Mouse (Mus musculus): Measurements from ENCODE around the gene Gm20721.
"Not testable (repeated sequence)": the region's sequence is repeated elsewhere in the genome, so short reads cannot be mapped to it uniquely, and the experiment has no call there.

Gm20721 gene

DNA sequence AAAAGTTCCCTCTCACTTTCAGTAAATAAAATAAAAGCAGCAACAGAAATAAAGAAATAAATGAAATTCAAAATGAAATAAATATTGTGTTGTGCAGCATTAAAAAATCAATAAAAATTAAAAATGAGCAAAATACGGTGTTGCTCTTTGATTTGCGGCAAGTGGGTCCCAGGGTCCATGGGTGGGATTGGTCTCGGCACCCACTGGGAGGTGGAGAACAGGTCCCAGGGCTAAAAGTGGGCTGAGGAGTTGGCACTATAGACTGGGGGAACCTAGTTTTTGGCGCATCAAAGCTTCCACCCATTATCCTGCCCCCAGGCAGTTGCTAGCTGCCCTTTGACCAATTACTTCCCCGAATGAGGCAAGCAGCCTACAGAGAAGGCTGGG lies at the start of gene Gm20721:
Gene Gm20721, minus strand, starts transcription at position 101 of the 387 bp plus-strand sequence.
- no peak for DNase-seq (ENCODE audit: low spot score in 2 of 2)

DNA sequence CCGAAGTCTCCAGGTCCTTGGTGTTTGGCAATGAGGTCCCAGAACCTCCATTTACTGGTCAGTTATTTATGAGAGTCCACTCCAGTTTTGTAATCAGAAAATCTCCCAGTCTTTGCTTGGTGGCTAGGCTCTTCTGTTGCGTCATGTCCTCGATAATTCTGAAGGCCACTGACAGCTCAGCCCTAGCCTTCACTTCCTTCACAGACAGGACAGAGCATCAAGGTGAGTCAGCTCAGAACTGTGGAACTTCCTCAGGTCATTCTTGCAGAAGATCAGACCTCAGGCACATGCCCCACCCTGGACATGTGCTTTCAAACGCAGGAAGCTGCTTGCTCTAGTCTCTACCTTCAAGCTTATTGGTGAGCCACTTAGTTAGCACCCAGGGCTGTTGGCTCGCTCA lies 46.9 kb upstream of the Gm20721 start:
- no peak for DNase-seq (ENCODE audit: low spot score in 2 of 2)

DNA sequence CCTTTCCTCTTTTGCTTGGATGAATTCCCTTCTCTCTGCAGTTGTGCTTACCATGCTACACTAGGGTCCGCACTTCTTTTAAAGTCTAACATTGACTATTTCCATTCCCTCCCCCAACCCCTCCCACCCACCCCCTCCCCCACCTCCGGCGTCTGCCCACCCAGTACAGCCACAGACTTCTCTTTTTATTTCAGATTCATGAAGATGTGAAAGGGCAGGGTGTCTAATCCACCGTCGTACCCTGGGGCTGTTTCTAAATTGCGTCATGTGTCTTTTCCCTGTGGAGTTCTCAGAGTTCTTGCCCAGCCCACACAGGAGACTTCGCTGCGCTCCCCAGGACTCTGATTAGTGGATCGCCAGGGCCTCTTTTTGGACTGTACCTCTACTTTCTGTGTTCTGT lies 46.0 kb upstream of the Gm20721 start:
- DNase-seq (ENCODE audit: low spot score in 2 of 2), result no peak

DNA sequence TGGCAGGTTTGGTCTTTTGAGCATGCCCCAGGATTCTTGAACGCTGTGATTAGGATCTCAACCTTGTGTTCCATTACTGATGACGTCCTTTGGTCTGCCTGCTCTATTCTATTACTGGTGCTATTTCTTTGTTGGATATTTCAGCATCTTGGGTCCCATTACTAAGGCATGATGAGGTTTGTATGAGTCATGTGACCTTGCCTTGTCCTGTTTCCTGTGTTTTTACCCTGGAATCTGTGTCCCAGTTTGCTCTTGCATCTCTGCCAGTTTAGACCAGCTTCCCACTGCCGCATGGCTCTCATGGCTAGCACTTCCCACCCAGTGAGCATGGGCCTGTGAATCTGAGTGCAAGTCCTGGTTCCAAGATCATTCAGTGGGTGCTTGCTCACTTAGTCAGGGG lies 45.4 kb upstream of the Gm20721 start:
- DNase-seq (ENCODE audit: low spot score in 2 of 2), result no peak

DNA sequence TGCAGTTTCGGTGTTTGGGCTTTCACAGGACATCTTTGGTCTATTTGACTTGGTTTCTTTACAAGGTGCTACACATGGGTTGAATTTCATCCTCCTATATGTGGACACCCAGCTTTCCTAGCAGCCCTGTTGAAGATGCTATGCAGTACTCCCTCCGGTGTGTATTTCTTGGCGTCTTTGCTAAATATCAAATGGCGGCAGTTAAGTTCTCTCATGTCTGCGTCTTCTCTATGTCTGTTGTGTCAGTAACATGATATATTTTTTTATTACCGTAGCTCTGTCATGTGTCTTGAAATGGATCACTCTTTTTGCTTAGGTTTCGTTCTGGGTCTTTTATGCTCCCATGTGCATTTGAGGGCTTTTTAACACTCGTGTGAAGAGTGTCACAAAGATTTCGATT lies 34.5 kb upstream of the Gm20721 start:
- DNase-seq (ENCODE audit: low spot score in 2 of 2), result no peak

DNA sequence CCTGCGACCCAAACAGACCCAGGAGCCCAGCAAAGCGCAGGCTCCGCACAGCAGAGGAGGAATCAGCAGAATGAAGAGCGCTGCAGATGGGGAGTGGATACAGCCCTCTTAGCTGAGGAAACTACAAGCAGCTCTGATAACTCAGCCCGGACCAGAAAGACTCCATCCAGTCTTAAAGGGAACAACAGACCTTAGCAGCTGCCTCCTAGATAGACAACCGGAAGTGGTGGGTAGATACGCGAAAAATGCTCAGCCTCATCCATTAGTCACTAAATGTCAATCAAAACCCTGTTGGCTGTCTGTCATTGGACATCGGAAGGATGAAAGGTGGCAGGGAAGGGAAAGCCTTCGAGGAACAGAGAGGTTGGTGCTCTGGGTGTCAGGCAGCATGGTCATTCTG lies 20.1 kb upstream of the Gm20721 start:
- DNase-seq (ENCODE audit: low spot score in 2 of 2), result no peak

DNA sequence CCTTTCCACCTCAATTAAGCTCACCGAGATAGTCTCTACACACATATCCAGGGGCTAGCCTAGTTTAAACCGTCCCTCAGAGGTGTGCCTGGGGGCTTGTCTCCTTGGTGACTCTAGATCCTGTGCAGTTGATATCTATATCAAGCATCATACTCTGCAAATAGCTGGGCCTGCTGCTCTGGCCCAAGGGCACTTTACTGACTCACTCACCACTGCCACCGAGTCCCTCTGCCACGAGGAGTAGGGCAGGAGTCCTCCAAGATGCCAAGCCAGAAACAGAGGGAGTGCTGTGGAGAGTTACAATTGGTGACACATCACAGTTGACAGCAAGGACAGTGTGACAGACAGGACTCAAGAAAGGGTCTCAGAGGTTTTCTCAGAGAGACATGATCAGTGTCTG lies 13.1 kb upstream of the Gm20721 start:
- no peak for DNase-seq (ENCODE audit: low spot score in 2 of 2)

DNA sequence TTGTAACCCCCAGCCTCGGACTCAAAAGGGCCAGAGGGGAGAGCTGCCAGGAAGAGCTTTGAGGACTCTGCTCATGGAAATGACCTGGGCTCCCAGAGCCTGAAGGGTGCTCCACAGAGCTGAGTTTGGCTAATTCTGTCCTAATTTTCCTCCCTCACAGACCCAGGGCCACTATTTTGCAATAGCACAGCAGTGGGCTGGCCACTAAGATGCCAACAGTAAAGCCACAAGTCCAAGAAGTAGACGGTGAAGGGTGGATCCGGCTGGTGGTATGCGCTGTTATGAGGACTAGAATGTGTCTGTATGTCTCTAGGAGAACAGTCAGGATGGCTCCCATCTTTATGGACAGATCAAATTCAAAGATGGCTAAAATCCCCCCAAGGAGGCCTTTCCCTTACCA lies 12.0 kb upstream of the Gm20721 start:
- DNase-seq (ENCODE audit: low spot score in 2 of 2), result no peak

DNA sequence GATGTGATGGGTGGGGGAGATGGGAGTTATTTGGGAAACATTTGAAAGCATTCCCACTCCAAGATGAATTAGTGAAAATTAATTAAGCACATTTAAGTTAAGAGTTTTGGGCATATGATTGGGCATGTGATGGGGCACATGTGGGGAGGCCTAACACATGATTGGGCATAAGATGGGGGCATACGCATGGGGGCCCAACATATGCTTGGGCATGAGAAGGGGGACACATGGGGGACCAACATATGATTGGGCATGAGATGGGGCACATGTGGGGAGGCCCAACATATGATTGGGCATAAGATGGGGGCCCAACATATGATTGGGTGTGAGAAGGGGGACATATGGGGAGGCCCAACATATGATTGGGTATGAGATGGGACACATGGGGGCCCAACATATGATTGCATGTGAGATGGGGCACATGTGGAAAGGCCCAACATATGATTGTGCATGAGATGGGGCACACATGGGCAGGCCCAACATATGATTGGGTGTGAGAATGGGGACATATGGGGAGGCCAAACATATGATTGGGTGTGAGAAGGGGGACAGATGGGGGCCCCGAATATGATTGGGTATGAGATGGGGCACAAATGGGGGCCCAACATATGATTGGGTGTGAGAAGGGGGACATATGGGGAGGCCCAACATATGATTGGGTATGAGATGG lies 622 bp upstream of the Gm20721 start:
- not testable (repeated sequence) for DNase-seq (ENCODE audit: low spot score in 2 of 2)

DNA sequence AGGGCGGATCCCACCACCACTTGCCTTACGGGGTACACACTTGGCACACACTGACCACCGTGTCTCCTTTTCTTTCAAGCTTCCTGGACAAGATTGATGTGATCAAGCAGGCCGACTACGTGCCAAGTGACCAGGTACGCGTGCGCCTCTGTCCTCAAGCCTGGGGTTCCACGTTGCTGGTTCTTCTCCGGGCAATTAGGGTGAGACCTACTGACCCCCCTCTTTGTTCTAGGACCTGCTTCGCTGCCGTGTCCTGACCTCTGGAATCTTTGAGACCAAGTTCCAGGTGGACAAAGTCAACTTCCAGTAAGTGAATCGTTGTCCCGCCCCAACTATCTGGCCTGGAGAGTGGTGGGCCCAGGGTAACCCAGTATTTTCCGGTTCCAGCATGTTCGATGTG lies 1.5 kb downstream of the Gm20721 start:
- DNase-seq (ENCODE audit: low spot score in 2 of 2), result no peak

DNA sequence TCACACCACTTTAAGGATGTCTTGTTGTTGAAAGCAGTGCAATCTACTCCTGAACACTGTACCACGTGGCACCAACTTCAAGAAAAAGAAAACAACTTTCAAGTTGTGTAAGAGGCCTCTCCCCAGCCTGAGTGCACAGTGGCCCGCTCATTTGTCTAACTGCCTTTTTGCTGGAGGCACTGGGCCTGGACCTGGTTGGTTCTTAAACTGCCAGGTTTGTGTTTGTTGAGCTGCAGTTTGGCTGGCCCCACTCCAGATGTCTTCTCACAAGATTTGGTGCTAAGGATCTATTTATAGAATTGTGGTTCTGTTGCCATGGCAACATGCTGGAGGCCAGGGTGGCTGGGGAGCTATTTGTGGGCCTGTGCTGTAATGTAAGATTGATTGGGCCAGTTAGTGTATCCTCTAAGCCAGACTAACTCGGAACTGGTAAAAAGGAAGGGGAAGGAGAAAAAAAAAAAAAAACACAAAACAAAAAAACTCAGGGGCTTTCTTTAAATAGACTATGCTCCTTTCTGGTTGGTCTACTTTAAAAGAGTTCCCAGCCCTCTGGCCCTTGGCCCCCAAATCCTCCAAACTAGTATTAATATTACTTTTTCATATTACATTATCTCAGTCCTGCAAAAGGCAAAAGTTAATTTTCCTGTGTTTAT lies 2.4 kb downstream of the Gm20721 start:
- DNase-seq (ENCODE audit: low spot score in 2 of 2), result peak; percentile 78 to 85

DNA sequence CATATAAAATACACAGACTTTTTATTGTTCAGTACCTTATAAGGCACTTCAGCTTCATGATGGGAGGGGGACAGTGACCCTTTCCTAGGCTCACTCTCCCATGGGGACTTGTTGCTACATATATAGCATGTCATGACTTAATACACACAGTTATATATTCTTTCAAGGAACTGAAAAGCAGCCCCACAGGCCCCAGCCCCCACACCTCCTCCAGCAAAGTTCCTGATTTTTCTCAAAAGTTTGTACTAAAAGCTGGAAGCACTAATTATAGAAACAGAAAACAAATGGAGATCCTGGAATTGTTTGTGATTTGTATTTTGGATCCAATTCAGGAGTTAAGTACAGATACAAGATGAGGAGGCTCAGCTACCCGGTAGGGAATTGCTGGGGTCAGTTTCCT lies 2.9 kb downstream of the Gm20721 start:
- DNase-seq (ENCODE audit: low spot score in 2 of 2), result no peak

DNA sequence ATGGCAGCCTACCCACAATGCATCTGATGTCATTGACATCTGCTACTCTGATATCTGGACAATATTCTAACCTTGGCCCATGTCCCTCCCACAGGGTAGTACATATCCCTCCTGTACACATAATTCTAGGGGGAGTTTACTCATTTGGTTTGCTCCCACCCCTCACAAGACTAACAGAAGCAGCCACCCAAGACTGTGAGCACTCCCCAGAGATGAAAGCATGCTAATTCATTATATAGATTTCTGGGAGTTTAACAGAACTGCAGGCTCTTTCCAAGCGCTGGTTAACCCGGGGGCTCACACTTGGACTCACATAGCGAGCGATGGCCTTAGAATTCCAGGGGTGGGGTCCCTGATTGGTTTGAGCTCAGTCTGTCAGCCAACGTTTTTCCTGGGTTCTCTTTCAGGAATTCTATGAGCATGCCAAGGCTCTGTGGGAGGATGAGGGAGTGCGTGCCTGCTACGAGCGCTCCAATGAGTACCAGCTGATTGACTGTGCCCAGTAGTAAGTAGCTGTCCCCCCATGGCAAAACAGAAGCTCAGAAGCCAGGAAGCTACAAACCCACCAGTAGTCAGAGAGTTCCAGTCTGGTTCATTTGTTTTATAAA lies 3.6 kb downstream of the Gm20721 start:
- DNase-seq (ENCODE audit: low spot score in 2 of 2), result no peak

DNA sequence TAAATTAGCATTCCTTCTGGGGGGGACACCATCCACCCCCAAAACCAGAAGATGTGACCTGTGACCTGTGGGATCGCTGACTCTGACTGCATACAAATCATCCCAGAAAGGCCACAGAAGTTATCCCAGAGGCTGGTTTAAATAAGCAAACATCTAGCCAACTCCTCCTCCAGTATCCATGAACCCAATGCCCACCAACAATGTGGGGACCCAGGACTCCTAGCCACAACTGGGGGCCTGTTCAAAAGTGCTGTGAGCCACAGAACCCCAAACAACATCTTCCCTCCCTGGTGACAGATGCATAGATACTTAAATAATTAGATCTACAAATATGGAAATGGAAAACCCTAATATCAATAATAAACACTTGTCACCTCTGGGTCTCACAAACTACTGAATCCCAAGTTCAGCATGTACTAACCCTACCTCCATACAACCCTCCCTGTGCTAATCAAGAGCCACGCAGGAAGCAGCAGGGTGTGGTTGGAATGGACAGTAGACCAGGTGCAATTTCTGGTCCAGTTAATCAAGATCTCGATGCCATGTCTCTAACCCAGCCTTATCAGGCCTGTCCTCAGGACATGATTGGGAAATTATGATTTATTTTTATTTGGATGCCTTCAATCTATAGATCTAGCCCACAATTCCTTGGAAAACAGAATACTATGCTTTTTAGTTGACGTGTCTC lies 5.5 kb downstream of the Gm20721 start:
- DNase-seq (ENCODE audit: low spot score in 2 of 2), result no peak

DNA sequence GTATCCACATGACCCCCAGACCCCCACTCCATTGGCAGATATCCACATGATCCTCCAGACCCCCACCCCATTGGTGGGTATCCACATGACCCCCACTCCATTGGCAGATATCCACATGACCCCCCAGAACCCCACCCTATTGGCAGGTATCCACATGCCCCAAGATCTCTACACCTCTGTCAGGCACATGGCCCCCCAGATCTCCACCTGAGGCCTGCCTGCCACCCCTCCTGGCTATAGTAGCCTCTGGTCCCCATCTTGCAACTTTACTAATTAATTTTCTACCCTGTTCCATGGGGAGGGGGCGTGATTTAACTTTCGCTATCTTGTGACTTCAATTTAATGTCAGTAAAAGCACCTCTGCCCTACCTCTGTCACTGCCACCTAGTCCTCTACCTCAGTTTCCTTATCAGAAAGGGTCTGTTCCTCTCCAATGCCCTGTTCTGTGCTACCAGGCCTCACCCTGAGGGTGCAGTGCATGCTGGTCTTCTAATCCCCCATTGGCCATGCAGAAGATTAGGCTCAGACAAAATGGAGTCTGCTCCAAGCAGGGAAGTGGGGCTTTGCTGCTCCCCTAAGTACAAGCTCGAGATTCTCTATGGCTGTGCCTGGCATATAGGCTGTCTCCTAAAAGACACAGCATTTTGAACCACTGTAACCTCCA lies 6.2 kb downstream of the Gm20721 start:
- no peak for DNase-seq (ENCODE audit: low spot score in 2 of 2)

DNA sequence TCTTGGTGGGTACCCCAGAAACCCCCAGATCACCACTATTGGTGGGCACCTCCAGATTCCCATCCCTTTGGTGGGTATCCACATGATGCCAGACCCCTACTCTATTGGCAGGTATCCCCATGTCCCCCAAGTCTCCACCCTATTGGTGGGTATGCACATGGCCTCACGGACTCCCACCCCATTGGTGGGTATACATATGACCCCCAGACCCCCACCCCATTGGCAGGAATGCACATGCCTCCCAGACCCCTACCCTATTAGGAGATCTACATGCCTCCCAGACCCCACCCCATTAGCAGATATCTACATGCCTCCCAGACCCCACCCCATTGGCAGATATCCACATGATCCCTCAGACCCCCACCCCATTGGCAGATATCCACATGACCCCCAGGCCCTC lies 6.8 kb downstream of the Gm20721 start:
- DNase-seq (ENCODE audit: low spot score in 2 of 2), result no peak

DNA sequence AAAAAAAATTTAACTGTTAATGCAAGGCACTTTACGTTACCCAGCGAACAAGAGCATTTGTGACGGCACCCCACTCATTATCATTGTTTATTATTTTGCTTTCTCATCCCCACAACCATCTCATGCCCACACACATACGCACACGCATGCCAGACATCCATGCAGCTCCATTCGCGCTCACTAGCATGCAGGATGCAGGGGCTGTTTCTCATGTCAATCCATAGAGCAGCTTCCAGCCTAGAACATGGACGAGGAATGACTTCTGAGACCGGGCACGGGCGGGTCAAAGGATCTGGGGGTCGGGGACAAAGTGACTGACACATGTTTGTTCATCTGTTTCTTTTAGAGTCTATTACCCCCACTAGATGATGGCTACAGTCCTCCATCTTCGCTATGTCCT lies 9.2 kb downstream of the Gm20721 start:
- no peak for DNase-seq (ENCODE audit: low spot score in 2 of 2)

DNA sequence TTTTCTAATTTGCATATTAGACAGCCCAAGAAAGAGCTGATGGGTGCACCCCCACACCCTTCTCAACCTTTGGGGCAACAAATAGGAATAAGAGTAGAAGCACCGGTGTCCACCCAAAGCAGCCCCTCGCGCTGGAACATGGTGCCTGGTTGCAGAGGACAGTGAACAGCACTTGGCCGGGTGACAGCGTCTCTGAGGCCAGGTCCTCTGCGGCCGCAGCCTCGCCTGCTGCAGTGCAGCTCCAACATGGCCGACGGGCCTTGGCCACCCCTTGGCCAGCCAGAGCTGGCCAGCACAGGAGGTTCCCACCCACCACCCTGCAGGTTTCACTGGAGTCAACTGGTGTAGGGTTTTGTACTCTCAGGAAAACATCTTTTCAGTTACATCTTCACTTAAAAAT lies 12.1 kb downstream of the Gm20721 start:
- DNase-seq (ENCODE audit: low spot score in 2 of 2), result no peak

DNA sequence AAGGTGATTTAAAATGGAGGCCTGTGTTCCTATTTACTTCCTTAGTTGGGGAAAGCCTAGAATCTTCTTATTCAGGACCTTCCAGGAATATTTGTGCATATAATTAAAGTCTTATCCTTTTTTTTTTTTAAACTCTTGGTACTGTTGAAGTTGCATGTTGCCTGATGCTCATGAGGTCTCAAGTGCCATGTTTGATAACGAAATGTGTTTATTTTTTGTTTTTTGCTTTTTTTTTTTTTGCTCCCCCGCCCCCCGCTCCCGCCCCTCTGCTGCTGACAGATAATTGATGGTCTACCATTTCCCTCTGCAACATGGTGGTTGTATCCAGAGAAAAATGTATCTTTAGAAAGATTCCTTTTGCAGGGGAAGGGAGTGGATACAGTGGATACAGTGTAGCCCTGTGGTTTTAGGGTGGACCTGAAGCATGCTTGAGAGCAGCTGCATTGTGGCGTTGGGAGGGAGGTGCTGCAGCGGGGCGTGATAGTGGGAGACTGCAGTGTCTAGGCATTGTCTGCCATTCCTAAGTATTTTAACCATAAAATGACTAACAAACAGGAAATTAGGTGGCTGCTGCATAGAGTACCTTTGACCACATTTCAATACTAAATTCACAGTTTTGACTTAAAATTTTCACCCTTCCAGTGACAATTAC lies 13.1 kb downstream of the Gm20721 start:
- DNase-seq (ENCODE audit: low spot score in 2 of 2), result no peak

DNA sequence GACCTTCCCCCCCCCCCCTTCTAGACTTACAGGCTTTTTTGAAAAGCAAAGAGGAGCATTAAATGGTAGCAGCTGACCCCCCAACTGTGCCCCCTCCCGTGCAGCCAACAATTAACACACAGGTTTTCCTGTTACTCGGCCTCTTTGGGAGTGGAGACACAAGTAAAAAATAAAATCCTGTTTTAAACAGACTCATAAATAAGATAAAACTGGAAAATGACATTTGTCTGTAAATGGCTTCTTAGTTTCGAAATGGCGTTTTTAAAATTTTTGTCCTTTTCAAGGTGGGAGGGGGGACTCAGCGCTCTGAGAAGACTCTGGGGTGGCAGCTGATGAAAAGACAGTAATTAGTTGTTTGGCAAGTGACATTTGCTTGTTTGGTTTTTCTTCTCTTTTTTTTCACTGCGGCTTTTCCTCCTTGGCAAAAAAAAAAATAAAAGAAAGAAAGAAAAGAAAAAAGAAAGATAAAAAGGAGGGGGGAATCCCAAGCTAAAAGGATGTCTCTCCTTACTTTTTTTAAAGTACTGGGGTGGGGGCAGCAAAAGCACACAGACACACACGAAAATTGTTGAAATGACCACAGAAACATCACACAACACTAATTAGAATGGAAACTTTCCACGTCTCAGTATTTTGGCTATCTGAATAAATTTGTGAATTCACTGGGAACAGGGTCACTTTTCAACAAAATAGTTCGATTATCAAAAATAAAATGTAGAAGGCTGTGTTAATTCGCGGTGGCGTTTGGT lies 15.1 kb downstream of the Gm20721 start:
- DNase-seq (ENCODE audit: low spot score in 2 of 2), result no peak

DNA sequence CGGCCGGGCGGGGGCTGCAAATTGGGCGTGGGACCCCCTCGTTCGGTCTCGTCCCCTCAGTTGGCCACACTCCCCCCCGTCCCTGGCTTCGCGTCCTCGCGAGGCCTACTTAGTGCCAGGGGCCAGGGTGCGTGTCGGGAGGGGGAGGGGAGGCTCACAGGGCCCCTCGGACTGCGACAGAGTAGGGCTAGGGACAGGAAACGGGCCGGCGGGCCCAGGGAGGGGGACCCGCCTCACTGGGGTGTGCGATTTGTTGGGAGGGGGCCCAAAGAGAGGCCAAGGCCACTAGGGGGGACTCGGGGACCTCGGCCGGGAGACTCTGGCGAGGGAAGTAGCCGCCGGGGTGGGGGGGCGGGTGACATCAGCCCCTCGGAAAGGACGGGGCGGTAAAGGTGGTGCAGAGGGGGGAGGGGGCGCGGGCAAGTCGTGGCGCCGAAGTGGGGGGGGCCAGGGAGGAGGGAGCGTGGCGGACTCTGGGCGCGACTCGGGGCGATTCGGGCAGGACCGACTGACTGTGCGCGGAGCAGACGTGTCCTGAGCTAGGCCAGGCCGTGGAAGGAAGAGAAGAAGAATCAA lies 15.8 kb downstream of the Gm20721 start:
- peak; percentile 75 to 80 for DNase-seq (ENCODE audit: low spot score in 2 of 2)

Data from spleen, postnatal 36 days (tissue).